Mouse (Mus musculus) thymus, postnatal 36 days (tissue): ENCODE measurements around the gene Tbrg4.

ENCODE experiments used
- DNase-seq, 2 experiments: peaks; one replicate each; pipeline ENCODE4 v3.0.0; 2022; ENCODE audit warnings: mixed read lengths in 2 of 2

Tbrg4 gene

DNA sequence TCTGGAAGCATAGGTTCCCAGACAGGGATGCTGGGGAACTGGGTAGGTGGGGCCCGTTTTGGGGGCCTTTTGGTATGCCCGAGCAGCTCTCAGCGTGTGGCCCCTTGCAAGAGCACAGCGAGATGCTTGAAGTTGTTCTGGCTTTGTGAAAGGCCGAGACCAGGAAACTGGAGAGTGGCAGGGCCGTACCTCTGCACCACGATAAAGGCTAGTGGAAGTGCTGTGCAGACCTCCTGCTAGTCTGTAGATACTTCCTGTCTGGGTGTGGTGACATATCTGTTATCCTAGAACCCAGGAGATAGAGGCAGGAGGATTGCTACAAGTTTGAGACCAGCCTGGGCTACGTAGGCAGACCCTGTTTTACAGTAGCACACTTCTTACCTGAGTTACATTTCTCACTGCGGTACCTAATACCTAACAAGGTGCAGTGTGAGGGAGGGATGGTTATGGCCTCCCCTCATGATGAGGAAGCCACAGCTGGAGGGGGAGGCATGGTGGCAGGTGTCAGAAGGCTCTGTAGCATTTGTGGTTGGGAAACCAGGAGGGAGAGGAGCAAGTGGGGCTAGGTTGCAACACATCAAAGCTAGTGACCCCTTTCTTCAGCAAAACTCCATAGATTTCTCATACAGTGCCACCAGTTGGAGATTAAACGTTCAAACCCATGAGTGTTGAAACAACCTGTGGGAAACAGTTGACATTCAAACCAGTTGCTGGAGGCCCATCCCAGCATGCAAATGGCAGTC is 34.8 kb downstream of the Tbrg4 start:
- no peak for DNase-seq

DNA sequence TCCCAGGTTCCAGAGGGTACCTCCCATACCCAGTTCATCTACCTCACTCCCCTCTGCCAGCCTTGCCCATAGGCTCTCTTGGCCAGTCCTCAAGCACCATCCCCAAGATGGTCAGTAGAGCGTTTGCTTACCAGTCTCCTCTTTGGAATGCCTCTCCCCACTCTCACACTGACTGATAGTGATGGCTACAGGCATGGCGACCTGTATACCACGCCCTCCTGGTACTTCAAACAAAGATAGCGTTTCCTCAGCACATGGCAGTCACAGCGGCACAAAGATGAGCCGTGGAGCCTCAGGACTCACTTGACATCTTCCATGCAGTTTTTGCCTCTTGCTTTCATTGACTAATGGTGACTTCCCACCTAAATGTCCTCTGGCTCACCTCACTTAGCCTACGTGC is 36.0 kb downstream of the Tbrg4 start:
- DNase-seq, result no peak

DNA sequence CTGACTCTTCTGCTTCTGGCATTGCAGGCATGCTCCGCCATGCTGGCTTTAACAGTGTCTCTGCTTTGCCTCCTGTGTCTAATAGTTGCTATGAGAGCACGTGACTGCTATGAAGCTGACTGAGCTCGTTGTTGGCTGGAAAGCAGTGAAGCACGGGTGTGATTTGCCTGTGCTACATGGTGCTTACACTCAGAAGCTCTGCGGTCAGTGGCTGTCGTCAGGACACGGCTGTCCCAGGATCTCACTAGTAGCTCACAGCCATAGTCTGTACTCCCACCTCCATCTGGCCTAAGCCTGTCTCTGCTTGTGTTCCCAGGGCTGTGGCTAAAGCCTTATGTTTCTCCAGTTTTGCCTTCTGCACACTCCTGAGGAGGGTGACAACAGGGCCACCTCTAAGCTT is 37.6 kb downstream of the Tbrg4 start:
- no peak for DNase-seq

DNA sequence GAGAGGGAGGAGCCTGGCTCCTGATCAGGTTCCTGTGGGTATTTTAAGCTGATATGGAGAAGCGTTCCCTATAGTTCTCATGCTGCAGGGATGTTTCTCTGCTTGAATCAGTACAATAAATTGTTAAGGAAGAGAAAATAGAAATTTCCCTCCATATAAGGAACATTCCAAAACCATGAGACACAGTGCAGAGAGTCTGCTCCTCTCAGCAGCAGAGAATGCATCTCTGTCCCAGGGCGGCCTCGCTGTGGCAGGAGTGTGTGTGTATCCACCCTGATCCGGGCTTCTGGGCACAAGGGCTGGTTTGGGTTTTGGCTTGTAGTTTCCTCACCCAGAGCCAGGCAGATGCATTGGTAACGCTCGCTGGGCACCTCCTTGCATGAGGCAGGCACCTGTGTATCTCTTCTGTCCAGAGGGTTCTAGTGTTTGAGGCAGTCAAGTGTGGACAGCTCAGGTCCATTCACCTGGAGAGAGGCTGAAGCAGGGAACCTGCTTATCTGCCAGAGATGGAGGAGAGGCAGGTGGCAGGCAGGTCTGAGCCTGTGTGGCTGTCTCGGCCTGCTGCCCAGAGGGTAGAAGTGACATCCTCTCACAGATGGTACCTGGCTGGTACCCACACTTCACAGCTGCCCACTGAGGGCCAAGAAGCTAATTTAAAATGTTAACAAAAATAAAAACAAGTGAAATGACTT is 38.5 kb downstream of the Tbrg4 start:
- no peak for DNase-seq

DNA sequence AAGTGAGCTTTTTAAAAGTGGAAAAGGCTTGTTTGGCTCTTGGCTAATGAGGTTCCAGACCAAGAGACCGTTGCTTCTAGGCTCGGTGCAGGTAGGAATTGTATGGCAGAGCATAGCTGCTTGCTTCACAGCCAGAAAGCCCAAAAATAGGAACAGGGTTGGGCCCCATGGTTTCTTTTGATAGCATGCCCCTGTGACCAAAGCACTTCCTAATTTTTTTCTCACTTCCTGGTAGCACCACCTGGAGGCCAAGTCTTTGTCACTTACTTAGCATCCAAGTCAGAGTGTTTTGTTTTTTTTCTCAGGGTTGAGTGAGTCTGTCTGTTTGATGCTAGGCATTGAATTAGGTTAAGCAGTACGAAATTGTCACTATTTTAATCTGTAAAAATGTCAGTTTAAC is 39.2 kb downstream of the Tbrg4 start:
- DNase-seq, result no peak

DNA sequence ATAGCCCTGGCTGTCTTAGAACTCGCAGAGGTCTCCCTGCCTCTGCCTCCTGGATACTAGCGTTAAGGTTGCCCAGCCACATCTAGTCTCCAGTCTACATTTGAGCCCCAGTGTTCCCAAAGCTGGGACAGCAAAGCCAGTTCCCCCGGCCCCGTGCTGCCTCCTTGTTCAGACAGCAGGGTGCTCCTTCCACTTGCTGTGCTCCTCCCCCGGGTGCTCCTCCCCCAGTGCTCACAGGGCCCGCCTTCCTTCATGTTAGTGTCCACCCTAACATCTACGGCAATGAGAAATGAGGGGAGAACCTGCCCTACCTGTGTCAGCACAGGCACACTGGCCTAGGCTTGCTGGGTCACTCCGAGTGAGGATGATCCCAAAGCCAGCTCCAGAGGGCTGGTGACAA is 40.1 kb downstream of the Tbrg4 start:
- DNase-seq, result no peak

DNA sequence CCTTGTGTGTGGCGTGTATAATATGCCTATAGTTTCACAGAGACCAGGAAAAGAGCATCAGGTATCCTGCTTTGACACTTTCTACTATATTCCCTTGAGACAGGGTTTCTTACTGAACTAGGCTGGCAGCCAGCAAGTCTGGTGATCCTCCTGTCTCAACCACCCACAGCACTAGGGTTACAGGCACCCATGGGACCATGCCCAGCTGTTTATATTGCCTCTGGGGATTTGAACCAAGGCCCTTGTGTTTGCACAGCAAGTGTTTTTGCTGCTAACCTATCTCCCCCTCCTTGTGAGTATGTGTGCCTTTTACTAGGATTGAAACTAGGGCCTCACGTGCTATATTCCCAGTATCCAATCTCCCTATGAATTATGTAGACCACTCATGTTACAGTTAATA is 44.3 kb downstream of the Tbrg4 start:
- no peak for DNase-seq

DNA sequence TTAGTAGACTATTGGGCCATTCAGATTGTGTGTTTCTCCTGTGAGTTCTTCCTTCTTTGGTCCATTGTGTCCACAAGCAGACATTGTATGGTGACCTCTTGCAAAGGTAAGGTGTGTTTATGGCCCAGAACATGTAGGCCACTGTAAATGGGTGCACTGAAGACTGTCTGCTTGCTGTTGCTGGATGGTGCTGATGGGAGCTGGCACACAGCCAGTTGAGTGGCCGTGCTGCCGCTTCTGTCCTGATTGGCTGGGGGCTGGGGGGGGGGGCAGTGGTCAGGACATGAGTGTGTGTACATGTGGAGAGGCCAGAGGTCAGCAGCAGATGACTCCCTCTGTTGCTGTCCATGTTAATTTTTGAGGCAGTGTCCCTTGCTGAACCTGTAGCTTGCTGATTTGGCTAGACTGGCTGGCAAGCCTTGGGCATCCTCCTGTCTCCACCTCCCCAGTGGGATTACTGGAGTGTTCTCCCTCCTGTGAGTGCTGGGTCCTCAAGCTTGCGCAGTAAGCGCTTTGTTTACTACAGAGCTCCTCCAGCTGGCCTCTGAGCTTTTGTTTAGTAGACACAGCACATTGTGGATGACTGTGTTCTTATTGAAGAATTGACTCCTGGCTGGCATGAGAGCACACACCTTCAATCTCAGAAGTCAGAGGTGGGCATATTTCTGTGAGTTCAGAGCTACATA is 45.7 kb downstream of the Tbrg4 start:
- no peak for DNase-seq

DNA sequence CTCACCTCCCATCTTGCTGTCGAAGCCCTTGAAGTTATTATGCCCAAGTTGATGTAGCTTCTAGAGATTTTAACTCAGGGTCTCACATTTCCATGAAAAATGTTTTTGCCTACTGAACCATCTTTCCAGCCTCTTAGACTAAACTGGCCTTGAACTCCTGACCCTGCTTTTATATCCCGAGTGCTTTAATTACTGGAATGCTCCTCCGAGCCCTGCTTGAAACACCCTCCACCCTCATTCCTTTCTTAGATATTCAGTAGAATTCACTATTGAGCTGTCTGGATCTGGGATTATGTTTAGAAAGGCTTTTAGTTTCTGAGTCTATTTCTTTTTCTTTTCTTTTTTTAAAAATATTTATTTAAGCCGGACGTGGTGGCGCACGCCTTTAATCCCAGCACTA is 46.5 kb downstream of the Tbrg4 start:
- no peak for DNase-seq

DNA sequence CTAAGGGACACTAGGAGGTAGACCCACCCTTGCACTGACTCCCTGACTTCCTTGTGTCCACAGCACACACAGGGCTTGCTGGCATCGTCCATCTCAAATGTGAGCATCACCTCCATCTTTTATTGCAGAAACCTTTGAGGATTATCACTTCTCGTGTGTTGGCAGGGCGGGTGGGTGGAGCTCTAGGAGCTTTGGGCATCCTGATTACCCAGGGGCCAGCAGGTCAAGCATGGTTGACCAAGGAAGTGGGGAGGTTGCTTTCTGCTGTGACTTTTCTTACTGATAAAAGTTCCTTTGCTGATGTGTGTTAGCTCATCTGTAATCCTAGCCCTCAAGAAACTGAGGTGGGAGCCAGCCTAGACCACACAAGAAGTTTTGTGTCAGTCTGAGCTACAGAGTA is 49.7 kb downstream of the Tbrg4 start:
- no peak for DNase-seq

DNA sequence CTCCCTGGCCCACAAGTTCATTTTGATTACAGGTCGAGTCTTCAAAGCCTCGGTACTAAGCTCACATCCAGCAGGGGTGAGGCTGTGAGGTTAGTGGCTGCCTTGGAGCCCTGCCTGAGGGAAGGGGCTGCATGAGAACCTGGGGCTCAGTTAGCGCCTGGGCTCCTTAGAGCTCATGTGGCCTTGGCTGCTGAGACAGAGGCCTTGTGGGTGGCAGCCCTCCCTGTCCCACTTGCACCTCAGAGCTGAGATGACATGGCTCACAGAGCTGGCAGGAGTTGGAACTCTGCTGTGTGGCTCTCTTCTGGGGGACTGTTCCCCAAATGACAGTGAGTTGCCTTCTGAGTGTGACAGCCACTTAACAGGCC is 56.5 kb downstream of the Tbrg4 start:
- DNase-seq, result no peak

DNA sequence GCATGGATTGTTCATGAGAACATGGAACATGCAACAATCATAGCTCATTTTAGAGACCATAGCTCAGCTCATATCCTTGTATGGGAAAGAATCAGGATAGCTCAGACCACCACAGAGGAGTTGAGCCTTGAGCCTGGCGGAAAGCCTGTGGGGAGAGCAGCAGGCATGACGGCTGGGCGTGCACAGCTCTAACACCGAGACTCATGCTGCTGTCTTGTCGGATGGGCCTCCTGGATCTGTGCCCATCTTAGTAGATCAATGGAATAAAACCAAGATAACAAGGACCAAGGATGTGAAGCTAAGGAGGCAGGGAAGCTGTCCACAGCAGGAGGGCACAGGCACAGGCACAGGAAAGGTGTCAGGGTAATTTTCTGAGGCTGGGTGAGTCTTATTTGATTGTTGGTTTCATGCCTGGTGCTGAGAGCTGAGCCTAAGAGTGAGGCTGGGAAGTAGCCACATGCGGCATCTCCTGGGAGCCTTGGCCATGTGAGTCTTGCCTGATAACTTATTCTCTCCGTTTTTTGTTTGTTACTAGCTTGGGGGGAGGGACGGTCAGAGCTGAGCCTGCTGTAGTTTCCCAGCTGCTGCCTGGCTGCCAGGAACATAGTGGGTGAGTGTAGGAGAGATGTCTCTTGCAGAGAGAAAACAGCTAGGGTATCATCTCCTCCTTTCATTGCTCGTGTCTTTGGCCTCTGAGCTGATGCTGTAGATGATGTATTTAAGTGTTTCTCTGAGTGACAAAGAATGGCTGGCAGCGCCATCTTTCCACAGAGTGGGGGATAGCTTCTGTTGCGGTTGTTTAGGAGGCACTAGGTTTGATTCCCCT is 57.1 kb downstream of the Tbrg4 start:
- DNase-seq, result no peak

DNA sequence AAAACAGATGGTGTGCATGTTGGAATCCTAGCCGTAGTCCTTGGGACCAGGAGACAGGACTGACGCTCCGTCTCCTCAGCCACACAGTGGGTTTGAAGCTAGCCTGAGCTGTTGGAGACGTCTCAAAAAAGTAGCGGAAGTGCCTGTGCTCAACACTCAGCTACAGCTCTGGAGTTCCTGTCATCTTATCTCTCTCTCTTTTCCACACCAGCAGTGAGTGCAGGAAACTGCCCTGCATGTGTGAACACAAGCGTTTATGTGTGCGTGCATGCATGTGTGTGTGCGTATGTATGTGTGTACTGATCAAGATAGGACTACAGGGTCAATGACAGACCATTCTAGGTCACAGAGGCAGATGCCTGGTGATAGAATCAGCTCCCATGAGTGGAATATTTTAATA is 57.9 kb downstream of the Tbrg4 start:
- DNase-seq, result no peak

DNA sequence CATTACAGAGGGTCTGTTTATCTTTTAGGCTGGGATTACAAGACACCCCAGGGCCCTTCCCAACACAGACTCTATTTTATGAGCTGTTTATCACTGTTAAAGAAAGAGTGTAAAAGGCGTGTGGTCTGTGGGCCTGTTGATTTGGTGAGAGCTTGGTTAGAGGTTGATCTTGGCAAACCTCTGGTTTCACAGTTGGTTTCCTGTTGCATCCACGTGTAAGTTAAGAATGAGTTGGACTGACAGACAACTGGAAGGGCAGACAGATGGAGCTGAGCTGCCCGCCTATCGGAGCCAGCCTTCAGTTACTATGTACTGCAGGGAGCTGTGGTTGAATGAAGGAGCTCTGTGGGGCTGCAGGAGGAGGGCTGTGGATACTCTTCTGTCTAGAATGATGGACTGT is 59.4 kb downstream of the Tbrg4 start:
- DNase-seq, result no peak
